Mouse (Mus musculus) kidney, postnatal 10 days (tissue): ENCODE data around the gene AF366264.
"Not testable (repeated sequence)": the region's sequence is repeated elsewhere in the genome, so short reads cannot be mapped to it uniquely, and the experiment has no call there.

Source experiments
- DNase-seq: peaks from one replicate; pipeline ENCODE4 v3.0.0; 2021; ENCODE audit warnings: mixed read lengths

Gene AF366264

DNA sequence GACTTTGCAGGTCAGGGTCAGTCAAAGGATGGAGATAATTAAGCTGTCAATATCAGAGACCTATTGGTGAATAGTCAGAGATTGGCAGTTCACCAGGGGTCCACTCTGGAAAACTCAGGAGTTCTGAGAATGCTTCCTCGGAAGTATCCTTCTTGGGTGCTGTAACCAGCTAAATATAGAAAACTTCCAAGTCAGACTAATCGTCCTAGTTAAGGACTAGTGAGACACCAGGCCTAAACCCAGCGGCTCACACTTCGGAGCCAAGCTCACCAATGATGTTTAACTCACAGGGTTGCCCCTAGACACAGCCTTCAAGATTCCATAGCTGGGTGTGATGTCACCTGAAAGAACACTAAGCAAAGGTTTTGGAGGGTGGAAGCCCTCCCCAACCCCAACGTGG lies at the start of gene AF366264:
Gene AF366264, minus strand, starts transcription at position 101 of the 400 bp plus-strand sequence.
- DNase-seq: not testable (repeated sequence)

DNA sequence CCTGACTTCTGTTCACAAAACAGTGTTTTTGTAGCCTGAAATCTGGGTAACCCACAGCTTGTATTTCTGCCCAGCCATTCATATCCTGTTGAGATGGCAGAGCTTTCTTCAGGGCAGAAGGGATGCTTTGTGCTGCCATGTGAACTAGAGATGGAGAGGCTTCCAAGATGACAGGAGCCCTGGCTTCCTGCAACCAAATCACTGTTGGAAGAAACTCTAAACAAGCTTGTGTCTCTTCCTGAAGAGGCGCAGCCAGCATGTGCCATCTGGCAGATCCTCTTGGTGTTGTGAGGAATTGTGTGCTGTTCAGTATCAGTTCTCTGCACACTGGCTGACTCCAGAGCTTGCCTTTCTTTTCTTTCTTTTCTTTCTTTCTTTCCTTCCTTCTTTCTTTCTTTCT lies 5.1 kb upstream of the AF366264 start:
- not testable (repeated sequence) for DNase-seq

GRCm38 (mm10) chr8:13828598-13829172 lies 9.5 kb downstream of the AF366264 start:
- no peak for DNase-seq

DNA sequence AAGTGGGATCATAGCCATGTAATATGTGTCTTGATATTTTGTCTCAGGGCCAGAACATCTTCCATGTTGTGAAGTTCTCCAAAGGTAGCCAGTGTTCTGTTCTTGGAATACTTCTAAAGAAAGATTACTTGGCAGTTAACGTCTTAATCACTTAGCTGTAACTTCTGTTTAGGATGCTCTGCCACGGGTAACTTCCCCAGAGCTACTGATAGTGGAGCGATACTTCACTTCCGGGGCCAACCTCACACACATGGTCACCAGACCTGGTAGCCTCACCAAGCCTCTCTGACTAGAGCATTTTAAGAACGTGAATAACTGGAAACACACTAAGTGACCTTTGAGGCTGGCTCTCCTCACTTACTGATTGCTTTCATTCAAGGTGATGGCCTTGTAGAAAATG lies 38.6 kb downstream of the AF366264 start:
- DNase-seq: no peak

GRCm38 (mm10) chr8:13797676-13798075 lies 40.5 kb downstream of the AF366264 start:
- no peak for DNase-seq

GRCm38 (mm10) chr8:13793746-13794101 lies 44.5 kb downstream of the AF366264 start:
- DNase-seq: no peak

- no peak for DNase-seq
Measured at GRCm38 (mm10) chr8:13793097-13793745, 45.0 kb downstream of the AF366264 start.

- no peak for DNase-seq
Measured at GRCm38 (mm10) chr8:13789606-13790005, 48.6 kb downstream of the AF366264 start.

DNA sequence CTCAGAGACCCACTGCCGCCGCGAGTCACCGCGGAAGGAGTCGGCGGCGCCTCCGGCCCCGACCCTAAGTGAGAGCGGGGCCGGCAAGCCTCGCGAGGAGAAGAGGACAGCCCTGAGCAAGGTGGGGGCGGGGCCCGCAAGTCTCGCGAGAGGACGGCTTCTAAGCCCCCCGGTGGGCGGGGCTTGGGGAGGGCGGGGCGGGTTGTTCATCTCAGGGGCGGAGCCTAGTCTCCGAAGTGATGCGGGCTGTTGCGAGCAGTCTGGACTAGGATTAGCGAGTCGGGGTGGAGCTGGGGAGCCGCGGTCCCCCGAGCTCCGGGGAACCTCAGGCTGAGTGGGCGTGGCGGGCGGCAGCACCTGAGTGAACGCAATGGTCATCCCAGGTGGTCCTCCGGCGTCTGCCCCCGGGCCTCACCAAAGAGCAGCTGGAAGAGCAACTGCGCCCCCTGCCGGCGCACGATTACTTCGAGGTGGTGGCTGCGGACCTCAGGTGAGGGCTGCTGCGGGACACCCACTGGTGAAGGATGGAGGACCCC lies 52.4 kb downstream of the AF366264 start:
- DNase-seq: peak; percentile 100

GRCm38 (mm10) chr8:13785250-13785763 lies 52.9 kb downstream of the AF366264 start, which contains the start of gene Upf3a:
Gene Upf3a, plus strand, starts transcription at chr8:13785615.
- DNase-seq: peak; percentile 95
